Mouse (Mus musculus) E14TG2a.4 (cell line): ENCODE measurements around the gene Rbms2.
A peak's percentile ranks its signal among the peaks of the same experiment; 100 is the strongest.

Experiments
- CTCF ChIP-seq: conservative IDR thresholded peaks from 2 replicates; pipeline ENCODE4 v1.5.1; 2014; ENCODE audit warnings: low read length
- POU5F1 ChIP-seq: IDR thresholded peaks from 2 replicates; pipeline ENCODE4 v1.6.1; 2014; ENCODE audit warnings: low read length, borderline replicate concordance

- TF ChIP-seq CTCF (peak; percentile 65), POU5F1 (no peak)
Observed at GRCm38 (mm10) chr10:128086391-128086790, 93.7 kb downstream of the Rbms2 start.
